Mouse (Mus musculus) bone marrow, adult 2 months (tissue): ENCODE measurements at regions not wholly inside any gene's neighbourhood (a gene's known extent, or its start where the extent isn't known, plus 50 kb on each side); places are given as distances from the start of the nearest gene placed in this dataset.

Experiments
- CTCF ChIP-seq: fragments of 200-500 bp; IDR thresholded peaks from 2 replicates; pipeline ENCODE4 v1.5.1; 2011; ENCODE audit warnings: low read length, control low read depth; ENCODE audit not compliant: control insufficient read depth, insufficient read depth
- POLR2A ChIP-seq: fragments of 200-500 bp; IDR thresholded peaks from 2 replicates; pipeline ENCODE4 v1.6.1; 2011; ENCODE audit warnings: low read depth, mild to moderate bottlenecking, control low read depth, low read length, borderline replicate concordance; ENCODE audit not compliant: control insufficient read depth

DNA sequence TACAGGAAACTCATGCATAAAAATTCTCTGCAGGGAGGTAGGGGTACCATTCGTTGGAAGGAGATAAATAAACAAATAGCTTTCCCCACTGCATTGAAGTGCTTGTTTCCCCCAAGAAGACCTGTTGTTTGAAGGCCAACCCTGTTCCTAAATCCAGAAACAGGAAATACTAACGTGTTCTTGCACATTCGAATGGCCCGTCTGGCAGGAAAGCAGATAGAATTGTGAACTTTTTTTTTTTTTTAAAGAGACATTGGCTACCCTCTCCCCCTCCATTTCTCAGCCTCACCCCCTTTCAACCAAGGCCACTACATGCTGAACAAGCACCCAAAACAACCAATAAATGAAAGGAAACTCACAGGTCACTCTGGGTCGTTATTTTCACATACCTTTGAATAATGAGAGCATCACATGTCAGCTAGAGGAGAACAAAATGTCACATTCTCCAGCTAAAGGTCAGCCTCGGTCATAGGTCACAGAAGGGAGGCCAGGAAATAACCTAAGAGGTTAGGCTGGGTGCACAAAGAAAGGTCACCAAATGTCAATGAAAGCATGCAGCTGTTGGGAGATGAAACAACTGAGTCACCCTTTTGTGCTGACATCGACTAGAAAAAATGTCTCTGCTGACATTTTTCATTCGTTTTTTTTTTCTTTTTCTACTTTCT lies 250.8 kb upstream of the Usp25 start:
- TF ChIP-seq CTCF (no peak), POLR2A (no peak)
